ENCODE assay signal across 18 mouse cellular contexts in the genomic region with DNA sequence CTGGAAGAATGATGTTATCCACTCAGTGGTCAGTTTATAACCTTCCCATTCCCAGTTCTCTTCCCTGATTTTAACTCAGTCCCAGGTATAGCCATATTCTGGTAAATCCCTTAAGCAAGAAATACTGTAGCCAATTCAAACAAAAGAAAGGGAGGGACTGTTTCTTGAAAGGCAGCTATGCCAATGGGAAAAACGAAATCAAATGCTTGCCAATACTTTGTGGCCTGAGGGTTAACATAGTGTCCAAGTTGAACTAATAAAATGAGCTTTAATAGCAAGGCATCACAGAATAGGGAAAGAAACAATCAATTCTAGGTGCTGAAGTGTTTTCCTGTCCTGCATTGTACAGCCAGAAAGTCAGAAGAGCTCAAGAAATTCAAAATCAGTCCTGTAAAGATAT.
"Had no signal": no experiment of that assay in that cellular context is flagged by ENCODE, and none has a peak within 500 bp of the region (broad histone marks: within the 10 kb centered on the region; RNA-seq: fewer than 3 reads in every experiment).

No protein-coding gene starts in this region.

- DNase-seq: gastrocnemius, adult 2 months; gastrocnemius, postnatal 10 days; gastrocnemius, postnatal 25 days; heart, adult 11 months; heart, adult 2 months; heart, postnatal 14 days; heart, postnatal 36 days; kidney, adult 11 months; kidney, adult 2 months; kidney, adult 9 months; kidney, postnatal 14 days; kidney, postnatal 36 days; layer of hippocampus, adult 9-11 months; layer of hippocampus, postnatal 36 days; liver had no signal

- ATAC-seq: hindbrain, postnatal 0 days; intestine, embryonic 16.5 days; liver, embryonic 12.5 days had no signal
